Mouse (Mus musculus) embryonic fibroblast, embryonic 13.5 days (primary cell): ENCODE measurements around the gene Kbtbd12.

Experiments used
- CTCF ChIP-seq: IDR thresholded peaks from 2 replicates; pipeline ENCODE4 v1.5.1; 2011; ENCODE audit warnings: mild to moderate bottlenecking, control low read depth, low read length, moderate library complexity, borderline replicate concordance; ENCODE audit not compliant: insufficient read depth
- POLR2A ChIP-seq: IDR thresholded peaks from 2 replicates; pipeline ENCODE4 v1.6.1; 2011; ENCODE audit warnings: low read depth, mild to moderate bottlenecking, control low read depth, low read length, moderate library complexity

GRCm38 (mm10) chr6:88589517-88589916, 48.2 kb downstream of the Kbtbd12 start:
- TF ChIP-seq CTCF (peak; percentile 55; the same call in 1 of the 2 replicates), POLR2A (no peak)
